Mouse (Mus musculus) gastrocnemius, postnatal 25 days (tissue): ENCODE measurements at regions not wholly inside any gene's neighbourhood (a gene's known extent, or its start where the extent isn't known, plus 50 kb on each side); places are given as distances from the start of the nearest gene placed in this dataset.

ENCODE experiments used
- DNase-seq: peaks from one replicate; pipeline ENCODE4 v3.0.0; 2022

GRCm38 (mm10) chr3:35365431-35365830, 388.5 kb upstream of the Atp11b start:
- no peak for DNase-seq

- no peak for DNase-seq
Observed at GRCm38 (mm10) chr3:35372276-35372675, 381.6 kb upstream of the Atp11b start.

GRCm38 (mm10) chr3:35387386-35387785, 366.5 kb upstream of the Atp11b start:
- DNase-seq: no peak

GRCm38 (mm10) chr3:35392657-35393056, 361.2 kb upstream of the Atp11b start:
- no peak for DNase-seq

DNA sequence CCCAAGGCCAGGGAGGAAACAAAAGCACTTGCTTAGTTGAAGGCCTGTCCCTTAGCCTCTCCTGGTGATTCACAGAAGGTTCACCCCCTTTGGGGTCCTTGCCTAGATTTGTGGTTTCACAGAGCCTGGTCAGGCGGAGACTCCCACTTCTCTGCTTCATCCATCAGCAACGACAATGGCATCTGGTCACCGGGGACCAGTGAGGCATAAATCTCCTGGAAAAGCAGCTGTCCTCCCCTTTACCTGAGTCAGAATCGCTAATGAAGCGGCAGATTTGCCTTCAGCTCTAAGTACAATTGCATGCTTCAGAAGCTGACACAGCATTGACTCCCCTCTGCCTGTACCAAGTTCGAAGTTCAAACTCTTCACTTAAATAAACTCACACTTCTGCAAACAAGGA, 353.7 kb upstream of the Atp11b start:
- no peak for DNase-seq

DNA sequence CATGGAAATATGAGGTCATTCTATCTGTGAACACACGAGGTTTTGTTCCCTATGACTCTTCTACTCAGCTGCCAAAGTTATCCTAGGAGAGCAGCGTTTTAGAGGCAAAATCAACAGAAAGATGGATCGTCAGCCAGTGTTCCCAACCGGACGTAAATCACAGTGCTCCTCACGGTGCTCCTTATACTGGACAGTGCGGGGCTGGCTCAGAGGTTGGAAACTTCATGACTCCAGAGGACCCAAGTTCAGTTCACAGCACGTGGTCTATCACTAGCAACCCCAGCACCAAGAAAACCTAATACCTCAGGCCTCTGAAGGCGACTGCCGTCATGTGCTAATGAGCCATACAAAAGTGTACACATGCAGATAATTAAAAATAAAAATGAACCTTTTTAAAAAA, 351.2 kb upstream of the Atp11b start:
- no peak for DNase-seq

DNA sequence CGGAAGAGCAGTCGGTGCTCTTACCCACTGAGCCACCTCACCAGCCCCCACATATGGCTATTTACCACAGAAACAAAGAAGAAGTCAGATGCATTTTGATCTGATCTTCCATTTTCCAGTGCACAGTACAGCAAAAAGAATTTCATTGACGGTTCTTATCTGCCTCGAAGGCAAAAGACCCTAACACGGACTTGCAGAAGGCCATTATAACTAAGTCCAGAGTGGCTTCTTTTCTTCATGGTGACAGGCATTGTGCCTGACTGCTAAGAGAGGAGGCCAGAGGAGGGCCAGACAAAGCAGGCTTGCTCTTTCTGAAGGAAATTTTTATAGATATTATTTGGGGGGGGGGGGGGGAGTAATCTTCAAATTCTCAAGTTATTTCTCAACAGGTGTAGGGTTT, 350.0 kb upstream of the Atp11b start:
- DNase-seq: no peak

- DNase-seq: no peak
Observed at GRCm38 (mm10) chr3:35404492-35405390, 349.2 kb upstream of the Atp11b start.

DNA sequence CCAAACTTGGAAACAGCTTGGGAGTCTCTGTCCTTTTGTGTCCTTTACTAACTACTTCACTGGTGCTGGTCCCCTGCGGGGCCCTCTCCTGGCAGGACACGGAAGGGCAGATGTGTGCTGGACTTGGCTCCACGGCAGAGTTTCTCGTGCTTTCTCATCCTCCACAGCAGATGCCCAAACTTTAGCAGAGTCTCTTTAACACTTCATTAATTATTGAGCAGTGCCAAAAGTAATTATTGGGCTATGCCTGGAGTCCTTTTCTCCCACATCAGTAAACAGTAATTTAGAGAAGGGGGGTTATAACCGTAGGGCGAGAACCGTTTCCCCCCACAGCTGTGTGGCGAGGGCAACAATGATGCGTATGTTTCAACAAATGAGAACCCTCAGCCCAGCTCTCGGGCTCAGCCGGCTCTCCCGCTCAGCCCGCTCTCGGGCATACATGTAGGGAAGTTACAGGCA, 348.3 kb upstream of the Atp11b start:
- DNase-seq: peak; percentile 35

DNA sequence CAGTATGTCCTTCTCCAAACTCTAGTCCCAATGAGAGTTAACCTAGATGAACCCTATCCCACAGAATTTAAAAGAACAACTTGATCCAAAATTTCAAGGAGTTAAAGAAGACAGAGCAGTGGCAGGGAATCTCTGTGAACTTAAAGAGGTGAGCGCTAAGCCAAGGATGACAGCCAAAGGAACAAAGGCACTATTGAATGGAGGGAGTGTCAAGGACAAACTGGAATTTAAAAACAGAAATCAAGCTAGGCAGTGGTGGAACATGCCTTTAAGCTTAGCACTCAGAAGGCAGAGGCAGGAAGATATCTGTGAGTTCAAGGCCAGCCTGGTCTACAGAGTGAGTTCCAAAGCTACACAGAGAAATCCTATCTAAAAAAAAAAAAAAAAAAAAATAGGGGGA, 316.2 kb upstream of the Atp11b start:
- DNase-seq: no peak

DNA sequence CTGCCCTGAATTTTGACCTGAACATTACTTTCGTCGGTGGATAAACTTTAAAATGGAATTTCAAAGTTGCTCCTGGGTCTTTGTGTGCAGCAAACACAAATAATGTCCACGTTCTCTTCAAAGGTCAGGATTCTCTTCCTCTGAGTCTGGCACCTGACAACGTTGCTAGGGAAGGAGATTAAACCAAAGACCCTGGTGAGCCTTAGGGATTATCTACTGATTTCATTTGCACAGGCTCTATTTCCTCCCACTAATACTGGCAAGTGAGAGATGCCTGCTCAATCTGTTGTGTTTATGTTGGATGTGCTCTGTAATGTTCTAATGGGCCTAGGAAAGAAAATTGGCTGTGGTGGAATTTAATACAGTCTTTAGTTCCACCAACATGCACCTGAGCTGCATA, 291.0 kb upstream of the Atp11b start:
- no peak for DNase-seq

DNA sequence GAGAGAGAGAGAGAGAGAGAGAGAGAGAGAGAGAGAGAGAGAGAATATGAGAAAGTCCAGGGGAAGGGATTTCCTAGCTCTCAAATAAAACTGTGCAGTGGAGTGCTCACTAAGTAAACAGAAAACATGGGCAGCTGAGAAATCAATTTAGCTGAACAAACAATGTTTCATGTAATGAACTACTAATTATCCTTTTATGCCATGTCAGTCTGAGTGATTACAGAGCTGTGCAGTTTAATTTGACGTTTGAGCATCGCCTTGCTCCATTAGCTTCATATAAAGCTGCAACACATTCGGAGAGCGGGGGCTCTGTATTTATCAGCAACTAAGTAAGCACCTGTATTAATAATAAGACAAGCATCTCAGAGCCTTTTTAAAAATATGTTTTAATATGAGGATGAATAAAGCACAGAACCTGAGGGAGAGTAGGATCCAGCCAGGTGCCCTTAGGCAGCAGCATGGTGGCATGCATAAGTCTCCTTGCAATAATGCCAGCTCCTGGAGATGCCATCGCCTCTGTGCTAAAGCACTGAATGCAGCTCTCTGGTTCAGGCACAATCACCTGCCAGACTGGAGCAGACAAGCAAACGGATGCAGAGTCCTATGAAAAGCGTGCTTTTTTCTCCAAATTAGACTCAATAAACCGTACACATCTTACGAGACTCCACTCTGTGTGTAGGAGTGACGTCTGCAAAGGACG, 289.5 kb upstream of the Atp11b start:
- no peak for DNase-seq

DNA sequence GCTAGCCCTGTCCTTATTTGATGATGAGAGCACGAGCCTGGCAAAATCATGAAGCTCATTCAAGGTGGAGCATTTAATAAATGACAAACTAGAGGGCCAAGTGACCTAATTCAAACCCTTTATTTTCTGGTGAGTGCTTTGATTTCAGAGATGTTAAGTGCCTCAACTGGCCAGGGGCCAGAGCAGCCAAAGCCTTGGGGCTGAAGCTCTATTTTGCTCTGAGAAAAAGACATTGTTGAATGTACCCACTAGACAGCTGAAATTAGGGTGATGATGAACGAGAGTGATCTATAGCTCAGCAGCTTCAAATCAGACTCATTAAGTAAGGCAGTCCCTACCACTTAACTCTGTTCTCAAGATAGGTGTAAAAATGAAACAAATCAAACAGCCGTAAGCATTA, 287.9 kb upstream of the Atp11b start:
- DNase-seq: no peak

- no peak for DNase-seq
Observed at GRCm38 (mm10) chr3:35473351-35473750, 280.6 kb upstream of the Atp11b start.

GRCm38 (mm10) chr3:35474361-35474760, 279.5 kb upstream of the Atp11b start:
- DNase-seq: no peak

- no peak for DNase-seq
Observed at GRCm38 (mm10) chr3:35475326-35475725, 278.6 kb upstream of the Atp11b start.

GRCm38 (mm10) chr3:35480714-35481695, 272.9 kb upstream of the Atp11b start:
- no peak for DNase-seq

GRCm38 (mm10) chr3:35481841-35482240, 272.1 kb upstream of the Atp11b start:
- DNase-seq: no peak

GRCm38 (mm10) chr3:35482296-35482695, 271.6 kb upstream of the Atp11b start:
- no peak for DNase-seq

DNA sequence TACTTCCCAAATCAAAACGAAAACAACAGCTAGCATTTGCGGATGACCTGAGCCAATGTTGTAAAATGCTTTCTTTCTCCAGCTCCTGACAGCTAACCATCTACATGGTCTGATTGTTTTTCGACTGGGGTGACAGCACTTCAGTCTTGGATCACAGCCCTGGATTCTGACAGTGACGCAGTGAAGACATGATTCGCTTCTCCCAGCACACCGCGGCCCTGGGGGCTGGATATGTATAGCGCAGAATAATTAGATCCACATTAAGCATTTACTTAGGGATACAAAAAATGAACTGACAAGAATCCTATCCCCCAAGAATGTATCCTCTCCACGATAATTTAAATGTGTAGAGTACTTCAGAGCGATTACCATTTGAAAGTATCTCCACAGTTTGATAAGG, 271.1 kb upstream of the Atp11b start:
- DNase-seq: no peak

DNA sequence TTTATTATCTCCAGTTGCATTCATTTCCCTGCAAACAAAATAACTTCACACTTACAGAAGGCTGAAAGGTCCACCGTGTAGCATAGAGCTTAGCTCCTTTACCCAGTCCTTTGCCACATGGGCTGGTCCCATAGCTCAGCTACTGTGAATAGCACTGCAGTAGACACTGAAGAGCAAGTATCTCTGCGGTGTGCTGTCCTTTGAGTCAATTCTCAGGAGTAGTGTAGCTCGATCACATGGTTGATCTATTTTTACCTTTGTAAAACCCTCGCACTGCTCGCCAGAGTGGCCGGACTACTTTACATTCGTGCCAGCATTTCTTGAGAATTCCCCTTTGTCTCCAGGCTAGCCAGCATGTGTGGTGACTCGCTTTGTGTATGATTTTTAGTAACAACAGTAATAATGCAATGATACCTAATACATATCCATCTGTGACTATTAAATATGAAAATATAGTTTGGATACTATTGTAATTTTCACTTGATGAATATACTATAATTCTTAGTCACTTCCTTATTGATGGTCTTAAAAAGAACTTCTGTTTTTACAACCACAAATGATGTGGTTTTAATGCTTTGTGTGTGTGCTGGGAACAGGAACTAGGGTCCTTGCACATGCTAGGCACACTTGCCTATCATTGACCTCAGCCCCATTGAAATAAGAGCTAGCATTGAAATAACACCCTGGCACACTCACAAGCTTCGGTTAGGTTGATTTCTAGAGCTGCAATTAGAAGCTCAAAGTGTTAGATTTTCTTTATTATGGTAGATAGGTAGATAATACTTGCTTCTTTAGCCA, 257.7 kb upstream of the Atp11b start:
- DNase-seq: no peak
